Mouse (Mus musculus): Measurements from ENCODE around the gene Cxcl16. TPM values are rescaled to one million over a fixed set of nuclear protein-coding genes. Genes with fewer than 3 reads are reported as not detected.

Cxcl16 gene
- 2.2 and 3.3 TPM in 2 replicates for polyA plus RNA-seq (2021; fragmentation: Nextera tagmentation)
- long read RNA-seq, experiment 1, transcript Cxcl16-201 (5 exons, 2,699 nt) = major isoform, 9 of 13 reads
- long read RNA-seq, experiment 1, partial matches to known transcripts = 2 of 13 reads
- long read RNA-seq, experiment 1, other reads (novel, unspliced or antisense) = 2 of 13 reads
- long read RNA-seq, experiment 2, partial matches to known transcripts = 1 of 4 reads
- long read RNA-seq, experiment 2, other reads (novel, unspliced or antisense) = 0 of 4 reads

DNA sequence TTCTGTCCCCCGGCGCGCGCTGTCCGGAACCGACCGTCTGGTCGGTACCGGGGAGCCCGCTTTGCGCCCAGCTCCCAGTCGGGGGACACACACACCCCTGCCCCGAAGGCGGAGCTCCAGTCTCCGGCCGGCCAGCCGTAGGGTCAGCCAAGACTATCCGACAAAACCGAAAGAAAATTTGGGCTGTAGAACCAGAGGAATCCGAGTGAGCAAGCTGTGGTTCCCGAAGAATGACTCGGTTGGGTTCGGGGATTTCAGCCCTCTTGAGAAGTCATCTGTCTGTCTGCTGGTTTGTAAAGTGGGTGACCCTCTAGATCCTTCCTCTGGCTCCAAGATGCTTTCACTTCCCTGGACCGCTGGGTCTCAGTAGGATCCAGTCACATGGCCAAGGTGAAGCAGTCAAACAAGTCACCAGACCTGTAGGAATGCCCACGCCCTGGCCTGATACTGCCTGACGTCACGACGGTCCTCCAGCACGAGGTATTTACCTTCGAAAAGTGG, at the start of gene Cxcl16:
Gene Cxcl16 (minus strand): TSS at position 384 of the 501 bp plus-strand sequence.

DNA sequence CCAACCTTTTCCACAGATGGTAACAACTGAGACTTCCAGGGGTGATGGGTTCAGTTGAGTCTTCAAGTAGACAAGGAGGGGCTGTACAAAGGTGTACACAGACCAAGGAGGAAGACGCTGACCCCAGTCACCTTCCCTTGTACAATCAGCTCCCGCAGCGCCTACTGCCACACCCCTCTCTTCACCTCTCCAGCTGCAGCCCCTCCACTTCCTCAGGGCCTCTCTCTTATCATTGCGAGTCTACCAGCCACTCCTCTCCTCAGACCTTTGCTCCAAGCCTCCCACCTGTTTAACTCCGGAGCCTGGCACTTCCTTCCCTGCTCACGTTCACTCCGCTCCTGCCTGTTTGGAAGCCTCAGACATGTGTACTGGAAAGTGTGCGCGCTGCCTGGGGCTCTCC, 45.2 kb upstream of the Cxcl16 start, which contains the start of gene Tm4sf5:
Gene Tm4sf5 (plus strand): TSS at position 275 of the 400 bp plus-strand sequence.

GRCm38 (mm10) chr11:70458688-70459600, 840 bp downstream of the Cxcl16 start, which contains the start of gene Zmynd15:
Zmynd15 (plus strand) TSS chr11:70459433.

DNA sequence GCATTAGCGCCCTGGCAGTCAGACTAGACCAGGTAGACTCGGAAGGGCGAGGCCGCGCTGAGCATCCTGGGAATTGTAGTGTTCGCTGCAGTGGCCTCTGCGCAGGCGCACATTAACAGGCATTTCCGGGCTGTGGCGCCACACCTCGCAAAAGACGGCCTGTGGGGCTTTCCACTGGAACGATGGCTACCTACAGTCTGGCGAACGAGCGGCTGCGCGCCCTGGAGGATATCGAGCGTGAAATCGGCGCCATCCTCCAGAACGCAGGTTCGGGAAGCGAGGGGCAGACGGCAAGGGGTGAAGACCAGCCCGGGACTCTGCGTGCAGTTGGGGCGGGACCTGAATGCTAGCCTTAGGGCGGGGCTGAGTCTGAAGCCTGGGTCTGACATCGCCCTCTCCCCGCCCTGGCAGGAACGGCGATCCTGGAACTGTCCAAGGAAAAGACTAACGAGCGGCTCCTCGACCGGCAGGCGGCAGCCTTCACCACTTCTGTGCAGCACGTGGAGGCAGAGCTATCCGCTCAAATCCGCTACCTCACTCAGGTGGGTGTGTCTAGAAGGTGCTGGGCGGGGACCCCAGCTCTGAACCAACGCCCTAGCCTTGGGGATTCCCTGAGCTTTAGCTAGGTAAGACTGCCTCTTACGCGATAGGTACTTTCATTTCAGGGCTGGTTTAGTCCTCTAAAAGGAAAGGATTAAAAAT, 7.8 kb downstream of the Cxcl16 start, which contains the start of gene Med11:
Gene Med11 (plus strand): TSS at position 123 of the 702 bp plus-strand sequence.

DNA sequence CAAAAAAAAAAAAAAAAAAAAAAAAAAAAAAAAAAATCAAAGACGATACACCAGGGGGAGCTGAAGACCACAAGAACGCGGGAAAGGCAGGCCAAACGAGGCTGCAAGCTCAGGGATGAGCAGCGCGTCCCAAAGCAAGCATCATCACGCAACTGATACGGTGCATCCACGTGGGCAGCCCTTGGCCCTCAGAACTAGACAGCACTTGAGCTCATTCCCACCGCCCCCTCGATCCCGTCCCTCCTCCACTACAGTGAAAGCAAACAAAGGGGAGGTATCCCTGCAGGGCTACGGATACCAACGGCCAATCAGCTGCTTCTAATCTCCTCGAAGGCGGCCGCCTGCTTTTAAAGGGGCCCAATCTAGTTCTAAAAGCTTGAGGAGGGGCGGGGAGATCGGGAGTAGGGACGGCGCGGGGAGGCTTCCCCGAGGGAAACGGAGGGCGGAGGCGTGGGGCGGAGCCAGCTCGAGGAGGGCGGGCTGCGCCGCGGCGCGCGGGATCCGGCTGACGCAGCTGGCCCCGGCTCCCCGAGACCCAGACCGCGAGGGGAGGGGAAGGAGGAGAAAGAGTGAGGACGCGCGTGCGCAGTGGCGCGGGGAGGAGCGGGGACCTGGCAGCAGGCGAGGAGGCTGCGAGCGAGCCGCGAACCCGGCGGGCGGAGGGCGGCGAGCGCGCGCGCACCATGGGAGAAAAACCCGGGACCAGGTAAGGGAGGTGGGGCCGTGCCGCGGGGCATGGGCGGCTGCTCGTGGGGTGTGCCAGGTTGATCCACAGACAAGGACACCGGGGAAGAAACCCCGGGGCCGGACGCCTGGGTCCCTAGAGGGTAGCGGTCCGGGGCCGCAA, 27.5 kb downstream of the Cxcl16 start, which contains the start of gene Arrb2:
Gene Arrb2 (plus strand): TSS at position 588 of the 847 bp plus-strand sequence.

DNA sequence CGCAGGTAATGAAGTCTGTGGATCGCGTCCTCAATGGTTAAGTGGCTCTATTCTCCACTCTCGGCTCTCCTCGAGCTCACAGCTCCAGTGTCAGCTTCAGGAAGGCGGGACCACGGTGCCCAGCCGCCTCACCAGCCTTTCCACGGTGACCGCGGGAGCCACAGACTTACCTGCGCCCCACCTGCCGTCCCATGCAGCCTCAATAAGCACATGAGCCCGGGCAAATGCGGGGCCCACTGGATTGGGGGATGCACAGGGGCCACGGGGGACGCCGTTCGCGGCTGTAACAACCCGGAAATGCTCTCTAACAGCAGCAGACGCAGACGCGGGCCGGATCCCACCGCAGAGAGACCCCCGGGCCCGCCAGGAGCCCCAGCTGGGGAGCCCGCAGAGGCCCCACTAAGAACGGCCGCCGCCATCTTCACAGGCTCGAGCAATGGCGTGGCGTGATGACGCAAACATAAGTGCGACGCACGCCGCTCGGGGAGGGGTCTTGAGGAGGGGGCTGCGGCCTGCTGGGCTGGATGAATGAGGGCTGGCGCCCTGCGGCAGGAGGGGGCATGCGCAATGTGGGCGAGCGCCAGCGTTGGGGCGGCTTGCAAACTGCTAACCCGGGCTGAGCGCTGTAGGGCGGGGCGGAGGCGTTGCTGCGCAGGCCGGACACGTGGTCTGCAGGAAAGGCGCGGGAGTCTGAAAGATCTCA, 50.0 kb downstream of the Cxcl16 start, which contains the start of gene Pelp1:
Gene Pelp1 (minus strand): TSS at position 438 of the 703 bp plus-strand sequence.

Other genes starting within 250 kb of the Cxcl16 start
- gene Slc16a11, start 247.2 kb downstream of the Cxcl16 start, polyA plus RNA-seq (2021; fragmentation: Nextera tagmentation) = 5.1 and 9.8 TPM in 2 replicates
- 1.9 and 2.8 TPM in 2 replicates for gene Slc16a13, start 238.9 kb downstream of the Cxcl16 start, polyA plus RNA-seq (2021; fragmentation: Nextera tagmentation)
- gene Bcl6b, start 230.2 kb downstream of the Cxcl16 start, polyA plus RNA-seq (2021; fragmentation: Nextera tagmentation) = 0.37 and 0.53 TPM in 2 replicates
- gene 0610010K14Rik, start 222.1 kb downstream of the Cxcl16 start, polyA plus RNA-seq (2021; fragmentation: Nextera tagmentation) = 64.6 and 93.6 TPM in 2 replicates
- 13.1 and 15.1 TPM in 2 replicates for gene Gm21988, start 220.2 kb downstream of the Cxcl16 start, polyA plus RNA-seq (2021; fragmentation: Nextera tagmentation)
- gene Rnasek, start 220.1 kb downstream of the Cxcl16 start, polyA plus RNA-seq (2021; fragmentation: Nextera tagmentation) = 793 and 899 TPM in 2 replicates
- gene Alox12, start 204.6 kb downstream of the Cxcl16 start, polyA plus RNA-seq (2021; fragmentation: Nextera tagmentation) = 0.22 and 0.38 TPM in 2 replicates
- gene Alox12e, start 137.4 kb downstream of the Cxcl16 start, polyA plus RNA-seq (2021; fragmentation: Nextera tagmentation) = 0.14 and 0.26 TPM in 2 replicates
- not detected in 2 replicates for gene Alox15, start 108.0 kb downstream of the Cxcl16 start, polyA plus RNA-seq (2021; fragmentation: Nextera tagmentation)
- 4.6 and 12.1 TPM in 2 replicates for gene Pelp1, start 50.0 kb downstream of the Cxcl16 start, polyA plus RNA-seq (2021; fragmentation: Nextera tagmentation)
- gene Arrb2, start 27.3 kb downstream of the Cxcl16 start, polyA plus RNA-seq (2021; fragmentation: Nextera tagmentation) = 4.4 and 10.5 TPM in 2 replicates
- 17.4 and 19.0 TPM in 2 replicates for gene Med11, start 8.1 kb downstream of the Cxcl16 start, polyA plus RNA-seq (2021; fragmentation: Nextera tagmentation)
- 0.15 TPM in 1 of 2 replicates, not detected in the other for gene Zmynd15, start 551 bp downstream of the Cxcl16 start, polyA plus RNA-seq (2021; fragmentation: Nextera tagmentation)
- gene Tm4sf5, start 45.3 kb upstream of the Cxcl16 start, polyA plus RNA-seq (2021; fragmentation: Nextera tagmentation) = 0.38 and 0.93 TPM in 2 replicates
- 0.33 and 0.36 TPM in 2 replicates for gene Vmo1, start 54.6 kb upstream of the Cxcl16 start, polyA plus RNA-seq (2021; fragmentation: Nextera tagmentation)
- gene Gltpd2, start 59.2 kb upstream of the Cxcl16 start, polyA plus RNA-seq (2021; fragmentation: Nextera tagmentation) = 0.38 TPM in 1 of 2 replicates, not detected in the other
- 559 and 574 TPM in 2 replicates for gene Psmb6, start 65.4 kb upstream of the Cxcl16 start, polyA plus RNA-seq (2021; fragmentation: Nextera tagmentation)
- not detected in 2 replicates for gene Gm40193, start 73.0 kb upstream of the Cxcl16 start, polyA plus RNA-seq (2021; fragmentation: Nextera tagmentation)
- gene Pld2, start 80.1 kb upstream of the Cxcl16 start, polyA plus RNA-seq (2021; fragmentation: Nextera tagmentation) = 5.1 and 8.5 TPM in 2 replicates
- gene Mink1, start 102.9 kb upstream of the Cxcl16 start, polyA plus RNA-seq (2021; fragmentation: Nextera tagmentation) = 16.0 and 79.5 TPM in 2 replicates
- not detected in 2 replicates for gene 4930544D05Rik, start 155.9 kb upstream of the Cxcl16 start, polyA plus RNA-seq (2021; fragmentation: Nextera tagmentation)
- 0.31 TPM in 1 of 2 replicates, not detected in the other for gene Chrne, start 159.2 kb upstream of the Cxcl16 start, polyA plus RNA-seq (2021; fragmentation: Nextera tagmentation)
- 0.10 TPM in 2 replicates for gene Gp1ba, start 179.1 kb upstream of the Cxcl16 start, polyA plus RNA-seq (2021; fragmentation: Nextera tagmentation)
- 81.8 and 93.4 TPM in 2 replicates for gene Rnf167, start 187.3 kb upstream of the Cxcl16 start, polyA plus RNA-seq (2021; fragmentation: Nextera tagmentation)
- 175 and 205 TPM in 2 replicates for gene Slc25a11, start 187.5 kb upstream of the Cxcl16 start, polyA plus RNA-seq (2021; fragmentation: Nextera tagmentation)
- 296 and 431 TPM in 2 replicates for gene Pfn1, start 194.7 kb upstream of the Cxcl16 start, polyA plus RNA-seq (2021; fragmentation: Nextera tagmentation)
- 4.1 and 5.0 TPM in 2 replicates for gene Eno3, start 197.2 kb upstream of the Cxcl16 start, polyA plus RNA-seq (2021; fragmentation: Nextera tagmentation)
- gene Spag7, start 209.4 kb upstream of the Cxcl16 start, polyA plus RNA-seq (2021; fragmentation: Nextera tagmentation) = 75.7 and 84.4 TPM in 2 replicates
- 53.9 and 107 TPM in 2 replicates for gene Camta2, start 228.1 kb upstream of the Cxcl16 start, polyA plus RNA-seq (2021; fragmentation: Nextera tagmentation)
- 3.7 and 3.8 TPM in 2 replicates for gene Inca1, start 240.2 kb upstream of the Cxcl16 start, polyA plus RNA-seq (2021; fragmentation: Nextera tagmentation)
- gene Kif1c, start 240.6 kb upstream of the Cxcl16 start, polyA plus RNA-seq (2021; fragmentation: Nextera tagmentation) = 0.82 and 4.5 TPM in 2 replicates

Measured in left cerebral cortex, adult 6 months (tissue).